13 mouse cellular contexts compared by ENCODE assay signal in genomic region chr11:60318716-60319115, GRCm38 (mm10). TPM values are rescaled to one million over a fixed set of nuclear protein-coding genes. Genes with fewer than 3 reads are reported as not detected.
A peak's percentile ranks its signal among the peaks of the same experiment; 100 is the strongest.
DNase-seq lines count a peak whose midpoint lies in the region; ATAC-seq and TF ChIP-seq lines count a peak whose summit lies in the region.
"Had no signal": no experiment of that assay in that cellular context is flagged by ENCODE, and none has a peak within 500 bp of the region (broad histone marks: within the 10 kb centered on the region; RNA-seq: fewer than 3 reads in every experiment).

No protein-coding gene starts in this region.

- no peaks in the 10 kb centered on the region for H3K9me3 ChIP-seq in forebrain, postnatal 0 days (ENCODE audit: low read length)
- H3K9me3 ChIP-seq in midbrain, embryonic 15.5 days: no peaks in the 10 kb centered on the region
- H3K9me3 ChIP-seq: stomach, embryonic 15.5 days had no signal

- H3K4me2 ChIP-seq in forebrain, postnatal 0 days (ENCODE audit: low read depth): no peak overlapping the region
- no peak overlapping the region for H3K4me2 ChIP-seq in midbrain, embryonic 15.5 days
- H3K4me2 ChIP-seq: stomach, embryonic 15.5 days had no signal

- intact Hi-C loops in left cerebral cortex, adult 2 months (cut with DNase I): loop anchor here (5.0 kb wide), 1 partner anchor 34 kb away; the partner anchor contains the start of genes Drc3 and Tom1l2
- intact Hi-C loops in left cerebral cortex, postnatal 4 days (cut with DNase I): no loop called here

- no peak overlapping the region for H3K4me3 ChIP-seq in left cerebral cortex, adult 2 months
- H3K4me3 ChIP-seq in forebrain, postnatal 0 days (ENCODE audit: low read depth, low read length): no peak overlapping the region
- H3K4me3 ChIP-seq in midbrain, embryonic 15.5 days: no peak overlapping the region
- H3K4me3 ChIP-seq: stomach, embryonic 15.5 days had no signal

- no peaks in the 10 kb centered on the region for H3K4me1 ChIP-seq in forebrain, postnatal 0 days (ENCODE audit: insufficient read depth)
- peaks cover 39% of the 10 kb centered on the region for H3K4me1 ChIP-seq in midbrain, embryonic 15.5 days

- H3K27me3 ChIP-seq in forebrain, postnatal 0 days (ENCODE audit: insufficient read depth, low read length): no peaks in the 10 kb centered on the region
- H3K27me3 ChIP-seq in midbrain, embryonic 15.5 days (replicated peaks): no peaks in the 10 kb centered on the region
- H3K27me3 ChIP-seq: stomach, embryonic 15.5 days had no signal

- WGBS in forebrain, postnatal 0 days: 38% methylated on average over 5 of the region's 5 CpGs
- 45% methylated on average over 5 of the region's 5 CpGs for WGBS in midbrain, embryonic 15.5 days

- ATAC-seq in frontal cortex, adult (ENCODE audit: low TSS enrichment): peak; percentile 53
- ATAC-seq in forebrain, postnatal 0 days: no peak
- ATAC-seq in midbrain, embryonic 15.5 days (replicated peaks): no peak; the same call in 1 of the 2 replicates
- ATAC-seq: CD4-positive, CD25-positive, alpha-beta regulatory T cell, adult 4 months had no signal

- TF ChIP-seq CTCF in left cerebral cortex, adult 2 months (IDR thresholded peaks at IDR 0.05): no peak
- no peak for TF ChIP-seq CTCF in forebrain, postnatal 0 days (IDR thresholded peaks at IDR 0.05; ENCODE audit: low read depth)

- no peak for DNase-seq in frontal cortex, postnatal 10 days (ENCODE audit: low spot score in 2 of 2)
- DNase-seq in left cerebral cortex, adult 2 months (ENCODE audit: extremely low spot score in 1 of 2, low spot score in 2 of 2): no peak
- DNase-seq in left cerebral cortex, postnatal 4 days: no peak
- no peak for DNase-seq in forebrain, postnatal 0 days
- no peak for DNase-seq in ovary, postnatal 10 days (ENCODE audit: low spot score)
- no peak for DNase-seq in natural killer cell, adult 2 months (ENCODE audit: low spot score in 2 of 2)
- DNase-seq: cerebellum, postnatal 10 days; heart, postnatal 36 days had no signal

- H3K27ac ChIP-seq in left cerebral cortex, adult 2 months: peak overlapping the region; percentile 87
- H3K27ac ChIP-seq in forebrain, postnatal 0 days (ENCODE audit: low read depth, low read length): 0 out of 2 replicates have a peak overlapping the region, but pooled peaks have one; percentile 3
- peak overlapping the region; percentile 59; the same call in 1 of the 2 replicates for H3K27ac ChIP-seq in midbrain, embryonic 15.5 days
- H3K27ac ChIP-seq: macrophage had no signal

- H3K9ac ChIP-seq in forebrain, postnatal 0 days: no peak overlapping the region
- no peak overlapping the region for H3K9ac ChIP-seq in midbrain, embryonic 15.5 days
- H3K9ac ChIP-seq: stomach, embryonic 15.5 days had no signal

- no peaks in the 10 kb centered on the region for H3K36me3 ChIP-seq in forebrain, postnatal 0 days (ENCODE audit: insufficient read depth)
- no peaks in the 10 kb centered on the region for H3K36me3 ChIP-seq in midbrain, embryonic 15.5 days (replicated peaks)
- H3K36me3 ChIP-seq: stomach, embryonic 15.5 days had no signal

RNA-seq across cellular contexts. Expression of gene Tom1l2, which starts 34.0 kb away (rescaled TPM):
- 100 to 1,000 TPM; 216 to 221 TPM for total RNA-seq in left cerebral cortex, adult 2 months (2021)
- total RNA-seq in left cerebral cortex, postnatal 4 days (2021): 10 to 100 TPM; 86.8 to 90.6 TPM
- 72.0 and 80.8 TPM in 2 replicates for total RNA-seq in forebrain, postnatal 0 days (2014; rRNA removed)
- polyA plus RNA-seq in forebrain, postnatal 0 days (2015; fragmentation: Nextera tagmentation; extraction: Ambion mirVana): 37.2 and 44.3 TPM in 2 replicates
- 72.6 and 73.3 TPM in 2 replicates for polyA plus RNA-seq in midbrain, embryonic 15.5 days (2015; fragmentation: Nextera tagmentation; extraction: Ambion mirVana)

RNA-seq across cellular contexts. Expression of gene Drc3, which starts 34.4 kb away (rescaled TPM):
- total RNA-seq in left cerebral cortex, adult 2 months (2021): 10 to 100 TPM; 11.7 to 12.5 TPM
- total RNA-seq in left cerebral cortex, postnatal 4 days (2021): 1 to 10 TPM; 4.7 to 4.8 TPM
- 13.0 and 15.5 TPM in 2 replicates for total RNA-seq in forebrain, postnatal 0 days (2014; rRNA removed)
- polyA plus RNA-seq in forebrain, postnatal 0 days (2015; fragmentation: Nextera tagmentation; extraction: Ambion mirVana): 6.9 and 10.0 TPM in 2 replicates
- polyA plus RNA-seq in midbrain, embryonic 15.5 days (2015; fragmentation: Nextera tagmentation; extraction: Ambion mirVana): 6.1 and 6.3 TPM in 2 replicates
- polyA plus RNA-seq: macrophage had no signal

Comparison
In these comparisons a context has a peak if more than half of its experiments do, and no peak if none do; other contexts are left out.
1. H3K27ac ChIP-seq: peak in every context shown above with its lines; median percentile 87 in left cerebral cortex, adult 2 months; 59 in midbrain, embryonic 15.5 days; 3 in forebrain, postnatal 0 days.